Mouse (Mus musculus): Measurements from ENCODE around the gene Unc13b.

Gene Unc13b

GRCm38 (mm10) chr4:43231821-43232220 is 173.1 kb downstream of the Unc13b start:
- no peak for DNase-seq (ENCODE audit: low read depth)

GRCm38 (mm10) chr4:43232985-43233384 is 174.2 kb downstream of the Unc13b start:
- no peak for DNase-seq (ENCODE audit: low read depth)

- DNase-seq (ENCODE audit: low read depth): no peak
These were observed 174.7 kb downstream of the Unc13b start for GRCm38 (mm10) chr4:43233489-43233888.

GRCm38 (mm10) chr4:43236898-43237297 is 178.1 kb downstream of the Unc13b start:
- DNase-seq (ENCODE audit: low read depth): no peak

GRCm38 (mm10) chr4:43240716-43241115 is 182.0 kb downstream of the Unc13b start:
- DNase-seq (ENCODE audit: low read depth): no peak

GRCm38 (mm10) chr4:43244022-43244421 is 185.3 kb downstream of the Unc13b start:
- DNase-seq (ENCODE audit: low read depth): peak; percentile 6

GRCm38 (mm10) chr4:43245776-43246175 is 187.0 kb downstream of the Unc13b start:
- DNase-seq (ENCODE audit: low read depth): no peak

- no peak for DNase-seq (ENCODE audit: low read depth)
These were observed 189.3 kb downstream of the Unc13b start for GRCm38 (mm10) chr4:43248026-43248425.

- DNase-seq (ENCODE audit: low read depth): no peak
These were observed 190.2 kb downstream of the Unc13b start for GRCm38 (mm10) chr4:43248909-43249308.

GRCm38 (mm10) chr4:43251269-43251668 is 192.5 kb downstream of the Unc13b start:
- DNase-seq (ENCODE audit: low read depth): no peak

GRCm38 (mm10) chr4:43257040-43257439 is 198.3 kb downstream of the Unc13b start:
- DNase-seq (ENCODE audit: low read depth): no peak

- no peak for DNase-seq (ENCODE audit: low read depth)
These were observed 199.8 kb downstream of the Unc13b start for GRCm38 (mm10) chr4:43258556-43258955.

- no peak for DNase-seq (ENCODE audit: low read depth)
These were observed 200.7 kb downstream of the Unc13b start for GRCm38 (mm10) chr4:43259435-43259834.

- no peak for DNase-seq (ENCODE audit: low read depth)
These were observed 201.3 kb downstream of the Unc13b start for GRCm38 (mm10) chr4:43260096-43260495.

GRCm38 (mm10) chr4:43262821-43263220 is 204.1 kb downstream of the Unc13b start:
- no peak for DNase-seq (ENCODE audit: low read depth)

GRCm38 (mm10) chr4:43266146-43266545 is 207.4 kb downstream of the Unc13b start:
- no peak for DNase-seq (ENCODE audit: low read depth)

- DNase-seq (ENCODE audit: low read depth): peak; percentile 71
These were observed 208.0 kb downstream of the Unc13b start, which contains the start of gene Atp8b5 for GRCm38 (mm10) chr4:43266623-43267322. Atp8b5 (plus strand) TSS chr4:43267159.

GRCm38 (mm10) chr4:43267323-43267658 is 208.5 kb downstream of the Unc13b start:
- DNase-seq (ENCODE audit: low read depth): no peak

- no peak for DNase-seq (ENCODE audit: low read depth)
These were observed 226.7 kb downstream of the Unc13b start for GRCm38 (mm10) chr4:43285476-43285875.

- peak; percentile 9 for DNase-seq (ENCODE audit: low read depth)
These were observed 228.6 kb downstream of the Unc13b start for GRCm38 (mm10) chr4:43287305-43287704.

- peak; percentile 14 for DNase-seq (ENCODE audit: low read depth)
These were observed 235.2 kb downstream of the Unc13b start for GRCm38 (mm10) chr4:43294001-43294400.

GRCm38 (mm10) chr4:43309696-43310338 is 251.1 kb downstream of the Unc13b start:
- DNase-seq (ENCODE audit: low read depth): no peak

All from induced T-regulatory cell, adult 2 months (primary cell).